8 mouse cellular contexts compared by ENCODE assay signal in genomic region chr13:59769296-59770163, GRCm38 (mm10). TPM values are rescaled to one million over a fixed set of nuclear protein-coding genes. Genes with fewer than 3 reads are reported as not detected.
DNase-seq lines count a peak whose midpoint lies in the region; ATAC-seq lines count a peak whose summit lies in the region.

Gene Isca1, minus strand, starts transcription at chr13:59769810.

- peaks cover 57% of the 10 kb centered on the region for H3K36me3 ChIP-seq in megakaryocyte, embryonic 14.5 days (replicated peaks; ENCODE audit: low read length)

- H3K27me3 ChIP-seq in megakaryocyte, embryonic 14.5 days (replicated peaks), result no peaks in the 10 kb centered on the region

- H3K4me3 ChIP-seq in megakaryocyte, embryonic 14.5 days (replicated peaks), result peak within 1 kb of the TSS; percentile 94

- no peaks in the 10 kb centered on the region for H3K9me3 ChIP-seq in megakaryocyte, embryonic 14.5 days

- ATAC-seq in common myeloid progenitor, adult 5-6 weeks (replicated peaks; ENCODE audit: low read depth, poor library complexity, severe bottlenecking), result peak; percentile 82

- peaks cover 71% of the 10 kb centered on the region for H3K4me1 ChIP-seq in megakaryocyte, embryonic 14.5 days

- peak; percentile 99 for DNase-seq in ZHBTc4 (ENCODE audit: low read depth, low spot score)
- peak; percentile 98 for DNase-seq in gastrocnemius, adult 8-10 months (ENCODE audit: low spot score in 2 of 2)
- DNase-seq in hindlimb bud, embryonic 11.5 days (ENCODE audit: extremely low spot score, low read depth, low spot score), result peak; percentile 89
- peak; percentile 99 for DNase-seq in left cerebral cortex, adult 8-10 months (ENCODE audit: low spot score in 2 of 2)
- peak; percentile 100 for DNase-seq in right cerebral cortex, postnatal 10 days (ENCODE audit: low spot score in 2 of 2)
- peak; percentile 99 for DNase-seq in urinary bladder, postnatal 25 days (ENCODE audit: low spot score)

RNA-seq across cellular contexts. Expression of gene Isca1, which starts in this region (rescaled TPM):
- 49.7 and 50.9 TPM in 2 replicates for total RNA-seq in common myeloid progenitor, adult 5-6 weeks (2017)
- total RNA-seq in gastrocnemius, adult 8-10 months (2022), result 100 to 1,000 TPM; 159 to 209 (median 180) TPM
- total RNA-seq in left cerebral cortex, adult 8-10 months (2022), result 100 to 1,000 TPM; 134 to 159 (median 150) TPM
- polyA plus RNA-seq in megakaryocyte, embryonic 14.5 days (2012; ENCODE audit: insufficient read depth, low replicate concordance), result 58.1 and 113 TPM in 2 replicates

Comparison
In these comparisons a context has a peak if more than half of its experiments do, and no peak if none do; other contexts are left out.
1. Peak in every context shown above with its lines: DNase-seq, ATAC-seq and H3K4me3 ChIP-seq.